Mouse (Mus musculus) bone marrow macrophage, adult 2 months (primary cell): Measurements from ENCODE around the gene 2310057M21Rik. TPM values are rescaled to one million over a fixed set of nuclear protein-coding genes. Genes with fewer than 3 reads are reported as not detected.

Experiments used
- H3K27ac ChIP-seq: 2 replicates; pipeline ENCODE4 v1.5.1; 2012; ENCODE audit warnings: low read depth, low read length; ENCODE audit not compliant: insufficient read depth
- H3K4me1 ChIP-seq: 2 replicates; pipeline ENCODE4 v1.6.1; 2012; ENCODE audit warnings: low read length; ENCODE audit not compliant: control insufficient read depth, insufficient read depth
- H3K4me3 ChIP-seq: 2 replicates; pipeline ENCODE4 v1.5.1; 2012; ENCODE audit warnings: mild to moderate bottlenecking, low read length, moderate library complexity; ENCODE audit not compliant: insufficient read depth
- CTCF ChIP-seq: IDR thresholded peaks from 2 replicates; pipeline ENCODE4 v1.5.1; 2012; ENCODE audit warnings: low read depth, mild to moderate bottlenecking, low read length, moderate library complexity
- POLR2A ChIP-seq: IDR thresholded peaks from 2 replicates; pipeline ENCODE4 v1.6.1; 2012; ENCODE audit warnings: mild to moderate bottlenecking, low read depth, low read length, borderline replicate concordance
- polyA plus RNA-seq: library from polyadenylated mRNA; stranded (reverse); fragments of >200 nt; gene quantifications from 2 replicates; pipeline ENCODE4 v1.2.4, GENCODE M21; 2012; ENCODE audit not compliant: missing spikeins, insufficient read depth, insufficient read length

Gene 2310057M21Rik
- polyA plus RNA-seq, 1 experiment, result 9.4 TPM

DNA sequence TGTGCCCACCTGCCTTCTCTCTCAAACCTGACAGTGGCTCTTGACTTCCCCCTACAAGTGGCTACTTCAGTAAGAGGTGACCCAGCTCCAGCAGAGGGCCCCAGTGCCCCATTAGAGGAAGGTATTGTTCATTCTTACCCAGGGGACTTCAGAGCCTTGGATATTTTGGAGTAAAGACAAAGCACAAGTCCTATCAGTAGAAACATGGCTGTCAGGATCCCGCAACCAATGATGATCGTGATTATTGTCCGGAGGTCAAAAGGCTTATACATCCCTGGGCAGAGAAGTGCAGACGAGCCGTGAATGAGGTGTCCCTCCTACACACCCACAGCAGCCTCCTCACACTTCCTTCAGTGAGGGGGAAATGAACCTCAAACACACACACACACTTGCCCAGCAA is 35.5 kb downstream of the 2310057M21Rik start:
- TF ChIP-seq CTCF, result no peak
- TF ChIP-seq POLR2A, result no peak
- Histone ChIP-seq H3K4me1 (peaks cover 5% of the 10 kb centered on the region), H3K27ac (no peak overlapping the region), H3K4me3 (no peak overlapping the region)

DNA sequence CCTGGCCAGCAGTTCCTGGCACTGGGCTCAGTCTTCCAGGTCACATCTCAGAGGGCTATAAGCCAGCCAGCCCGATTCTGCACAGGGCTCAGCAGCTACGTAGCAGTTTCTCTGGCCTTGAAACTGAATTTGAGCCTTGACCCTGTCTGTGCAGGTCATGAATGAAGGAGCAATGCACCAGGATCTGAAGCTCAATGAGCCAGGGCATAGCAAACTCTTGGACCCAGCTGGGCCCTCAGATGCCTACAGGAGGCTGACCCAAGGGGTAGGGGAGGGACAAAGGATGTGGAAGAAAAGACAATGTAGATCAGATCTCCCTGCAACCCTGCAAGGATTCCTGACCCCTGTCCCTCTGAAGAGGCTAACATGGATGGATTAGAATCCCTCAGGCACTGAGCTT is 40.4 kb downstream of the 2310057M21Rik start, which contains the start of gene Cuzd1:
Gene Cuzd1, minus strand, starts transcription at position 101 of the 400 bp plus-strand sequence.
- no peak within 1 kb of the TSS for H3K27ac ChIP-seq
- H3K4me1 ChIP-seq, result no peaks in the 10 kb centered on the region
- TF ChIP-seq POLR2A, result no peak
- no peak for TF ChIP-seq CTCF
- no peak within 1 kb of the TSS for H3K4me3 ChIP-seq

DNA sequence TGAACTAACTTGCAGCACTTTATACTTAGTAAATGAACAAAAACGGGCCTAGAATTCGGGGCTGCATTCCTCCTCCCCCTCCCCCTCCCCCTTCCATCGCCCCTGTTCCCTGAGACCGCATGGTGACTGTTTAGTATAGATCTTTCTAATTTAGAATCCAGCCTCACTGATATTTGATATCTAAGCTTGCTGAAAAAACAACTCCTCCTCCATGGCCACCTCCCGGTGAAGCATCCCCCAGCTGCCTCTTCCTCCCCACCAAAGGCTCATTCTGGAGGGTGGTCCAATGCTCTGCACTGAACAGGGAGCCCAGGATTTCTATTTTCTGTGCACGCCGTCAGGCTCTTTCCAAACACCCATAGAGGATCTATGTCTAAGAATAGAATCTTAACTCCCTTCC is 44.2 kb downstream of the 2310057M21Rik start:
- no peak for TF ChIP-seq POLR2A
- no peak for TF ChIP-seq CTCF
- no peaks in the 10 kb centered on the region for H3K4me1 ChIP-seq
- H3K27ac ChIP-seq, result no peak overlapping the region
- H3K4me3 ChIP-seq, result no peak overlapping the region

DNA sequence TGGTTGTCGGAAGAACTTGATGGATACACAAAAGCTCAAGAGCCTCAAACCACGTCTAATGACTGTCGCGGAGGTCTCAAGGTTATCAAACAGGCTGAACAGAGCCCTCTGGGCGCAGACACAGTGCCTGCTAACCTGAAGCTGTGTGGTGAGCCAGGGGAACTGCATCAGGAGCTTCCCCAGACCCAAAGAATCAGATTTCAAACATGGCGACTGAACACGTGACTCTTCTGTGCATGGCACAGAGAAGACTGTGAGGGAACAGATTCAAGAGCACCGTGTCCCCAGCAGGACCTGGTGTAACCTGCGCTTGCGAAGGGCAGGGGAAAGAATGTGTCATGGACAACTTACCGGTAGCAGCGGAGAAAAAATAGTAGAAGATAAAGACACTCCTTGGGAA is 45.0 kb downstream of the 2310057M21Rik start:
- Histone ChIP-seq H3K27ac (no peak overlapping the region), H3K4me1 (no peaks in the 10 kb centered on the region), H3K4me3 (no peak overlapping the region)
- TF ChIP-seq CTCF (no peak), POLR2A (no peak)

DNA sequence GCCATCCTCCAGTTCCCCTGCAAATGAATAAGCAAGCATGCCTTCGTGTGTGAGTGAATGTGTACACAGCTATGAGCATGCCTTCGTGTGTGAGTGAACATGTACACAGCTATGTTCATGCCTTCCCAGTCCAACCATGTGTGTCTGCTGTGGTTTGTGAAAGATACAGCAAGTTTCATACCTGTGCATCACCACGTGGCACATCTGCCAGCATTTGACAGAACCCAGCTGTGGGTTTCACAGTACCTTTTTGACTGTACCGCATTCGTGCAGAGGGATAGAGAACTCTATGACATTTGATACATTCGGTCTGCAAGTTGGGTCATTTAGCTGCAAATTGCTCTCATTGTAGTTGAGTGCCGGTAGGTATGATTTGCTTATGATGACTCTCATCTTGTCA is 48.1 kb downstream of the 2310057M21Rik start:
- TF ChIP-seq CTCF (no peak), POLR2A (no peak)
- Histone ChIP-seq H3K27ac (no peak overlapping the region), H3K4me3 (no peak overlapping the region), H3K4me1 (no peaks in the 10 kb centered on the region)

DNA sequence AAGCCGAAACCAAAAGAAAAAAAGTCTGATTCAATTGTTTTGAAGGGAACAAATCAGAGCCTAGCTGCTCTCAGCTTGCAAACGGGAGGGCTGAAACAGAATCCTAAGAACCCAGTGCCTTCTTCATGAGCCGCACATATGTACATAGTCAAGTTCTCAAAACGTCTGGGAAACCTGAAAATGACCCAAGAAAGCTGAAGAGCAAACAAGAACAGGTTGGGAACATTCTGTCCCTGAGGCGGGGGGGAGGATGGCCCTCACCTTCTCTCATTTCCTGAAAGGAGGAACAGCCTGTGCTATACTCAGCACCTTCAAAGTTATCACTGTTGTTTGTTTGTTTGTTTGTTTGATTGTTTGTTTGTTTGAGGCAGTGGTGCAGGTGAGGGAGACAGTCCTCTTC is 55.8 kb downstream of the 2310057M21Rik start:
- Histone ChIP-seq H3K27ac (no peak overlapping the region), H3K4me3 (no peak overlapping the region), H3K4me1 (no peaks in the 10 kb centered on the region)
- TF ChIP-seq CTCF, result no peak
- TF ChIP-seq POLR2A, result no peak

DNA sequence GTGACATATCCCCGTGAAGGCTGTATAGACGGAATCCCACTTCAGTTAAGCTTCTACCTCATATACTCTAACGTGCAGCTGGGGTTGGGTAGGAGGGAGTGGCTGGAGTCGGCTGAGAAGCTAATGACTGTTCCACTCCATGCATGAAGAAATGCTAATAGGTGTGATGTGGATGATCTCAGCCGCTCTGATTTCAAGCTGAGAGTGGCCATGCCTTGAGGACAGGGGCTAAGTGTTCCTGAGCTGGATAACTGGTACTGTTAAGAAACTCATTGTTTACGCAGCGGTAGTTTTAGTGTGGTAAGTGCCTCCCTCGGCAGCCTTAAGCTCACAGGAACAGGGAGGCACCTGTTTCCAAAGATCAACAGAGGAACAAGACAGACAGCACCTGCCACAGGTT is 59.2 kb downstream of the 2310057M21Rik start:
- H3K4me1 ChIP-seq, result no peaks in the 10 kb centered on the region
- no peak overlapping the region for H3K27ac ChIP-seq
- no peak overlapping the region for H3K4me3 ChIP-seq
- no peak for TF ChIP-seq CTCF

DNA sequence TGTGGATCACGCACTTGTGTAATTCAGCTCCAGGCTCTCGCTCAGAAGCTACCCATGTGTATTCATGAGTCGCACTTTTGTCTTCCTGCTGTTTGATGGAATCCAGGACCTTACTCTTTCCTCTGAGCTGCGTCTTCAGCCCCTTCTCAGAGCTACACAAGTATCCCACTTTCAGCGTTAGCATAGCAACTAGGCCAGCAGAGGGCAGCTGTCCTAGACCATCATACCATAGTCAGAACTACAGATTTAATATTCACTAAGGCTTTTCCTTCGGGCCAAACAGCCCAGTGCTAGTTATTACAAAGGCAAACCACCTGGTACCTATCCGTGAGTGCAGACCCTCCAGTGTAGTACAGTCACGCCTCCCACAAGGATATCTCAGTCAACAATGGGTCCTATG is 65.4 kb downstream of the 2310057M21Rik start:
- H3K4me3 ChIP-seq, result no peak overlapping the region
- no peak overlapping the region for H3K27ac ChIP-seq
- TF ChIP-seq POLR2A (no peak), CTCF (no peak)
- H3K4me1 ChIP-seq, result 0 out of 2 replicates have a peak, but pooled peaks cover 2% of the 10 kb centered on the region

Other genes with a start within 250 kb of the 2310057M21Rik start
- not detected in 2 replicates for gene 4933402N03Rik, start 216.4 kb downstream of the 2310057M21Rik start, polyA plus RNA-seq
- gene 5430419D17Rik, start 188.4 kb downstream of the 2310057M21Rik start, polyA plus RNA-seq, result not detected in 2 replicates
- not detected in 2 replicates for gene Cuzd1, start 40.5 kb downstream of the 2310057M21Rik start, polyA plus RNA-seq
- not detected in 2 replicates for gene Fam24b, start 33.2 kb downstream of the 2310057M21Rik start, polyA plus RNA-seq
- gene Fam24a, start 28.9 kb downstream of the 2310057M21Rik start, polyA plus RNA-seq, result not detected in 2 replicates
- gene Pstk, start 8.4 kb upstream of the 2310057M21Rik start, polyA plus RNA-seq, result 19.7 and 22.4 TPM in 2 replicates
- 17.3 and 20.7 TPM in 2 replicates for gene Ikzf5, start 47.8 kb upstream of the 2310057M21Rik start, polyA plus RNA-seq
- 54.9 and 61.0 TPM in 2 replicates for gene Acadsb, start 47.8 kb upstream of the 2310057M21Rik start, polyA plus RNA-seq
- gene Hmx3, start 180.1 kb upstream of the 2310057M21Rik start, polyA plus RNA-seq, result not detected in 2 replicates
- gene Hmx2, start 186.0 kb upstream of the 2310057M21Rik start, polyA plus RNA-seq, result not detected in 2 replicates
- gene Bub3, start 197.5 kb upstream of the 2310057M21Rik start, polyA plus RNA-seq, result 80.4 and 88.3 TPM in 2 replicates